ENCODE assay signal across 8 mouse cellular contexts in the genomic region with DNA sequence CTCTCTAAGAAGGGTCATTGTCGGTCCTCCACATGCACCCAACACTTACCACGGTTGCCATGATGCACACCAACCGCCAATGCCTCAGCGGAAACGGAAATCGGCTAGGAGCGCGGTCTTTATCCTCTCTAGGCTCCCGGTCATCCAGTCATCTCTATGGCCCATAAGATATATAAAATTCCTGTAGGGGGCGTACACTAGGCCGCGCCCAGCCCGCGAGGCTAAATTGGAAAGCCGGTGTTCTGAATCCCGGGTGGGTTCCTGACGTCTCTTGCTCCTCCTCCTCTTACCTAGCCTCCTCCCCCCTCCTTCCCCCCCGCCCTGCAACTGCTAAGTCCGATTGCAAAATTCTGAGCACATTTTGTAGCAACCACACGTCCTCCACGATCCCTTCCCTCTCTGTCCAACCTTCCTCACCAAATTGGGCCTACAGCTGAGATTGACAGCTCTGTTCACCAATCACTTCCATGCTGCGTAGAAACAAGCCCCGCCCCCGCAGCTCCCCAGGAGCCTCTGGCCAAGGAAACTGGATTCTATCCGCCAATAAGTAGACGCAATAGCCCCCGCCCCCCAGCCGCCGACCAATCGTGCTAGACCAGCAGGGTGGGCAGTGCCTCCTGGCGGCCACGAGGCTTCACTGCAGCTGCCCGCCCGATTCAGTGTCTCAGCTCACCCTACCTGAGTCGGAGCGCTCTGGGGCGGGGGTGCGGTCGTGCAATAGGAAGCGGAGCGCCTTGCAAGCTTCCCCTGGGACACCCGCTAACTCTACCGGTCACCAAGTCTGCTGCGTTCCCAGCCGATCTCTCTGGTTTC. TPM values are rescaled to one million over a fixed set of nuclear protein-coding genes. Genes with fewer than 3 reads are reported as not detected.
DNase-seq lines count a peak whose midpoint lies in the region; ATAC-seq and TF ChIP-seq lines count a peak whose summit lies in the region.

A gene (plus strand): TSS at position 642 of the 813 bp plus-strand sequence.

- TF ChIP-seq EP300 in lung, postnatal 0 days (IDR thresholded peaks at IDR 0.05) = peak; percentile 81

- H3K27me3 ChIP-seq in hindbrain, embryonic 10.5 days (ENCODE audit: insufficient read depth, poor library complexity, severe bottlenecking) = no peaks in the 10 kb centered on the region
- H3K27me3 ChIP-seq in lung, postnatal 0 days (replicated peaks; ENCODE audit: insufficient read depth, low read length) = no peaks in the 10 kb centered on the region

- peak within 1 kb of the TSS; percentile 64 for H3K9ac ChIP-seq in lung, postnatal 0 days (replicated peaks; ENCODE audit: low read depth)

- DNase-seq in MN1 (ENCODE audit: low spot score) = peak; percentile 99
- DNase-seq in cerebellum, adult 9-10 months = peak; percentile 100
- peak; percentile 100 for DNase-seq in hindbrain, embryonic 10.5 days (ENCODE audit: low spot score)
- peak; percentile 100 for DNase-seq in layer of hippocampus, adult 9-11 months
- peak; percentile 100 for DNase-seq in lung, postnatal 0 days (ENCODE audit: low spot score)
- DNase-seq in ovary, postnatal 14 days (ENCODE audit: low spot score) = peak; percentile 100
- peak; percentile 100 for DNase-seq in thymus, postnatal 14 days

- WGBS in hindbrain, embryonic 10.5 days = under 1% methylated on average over 45 of the region's 45 CpGs
- under 1% methylated on average over 45 of the region's 45 CpGs for WGBS in lung, postnatal 0 days

- TF ChIP-seq CTCF in lung, postnatal 0 days (IDR thresholded peaks at IDR 0.05) = peak; percentile 98

- peaks cover 46% of the 10 kb centered on the region for H3K4me1 ChIP-seq in hindbrain, embryonic 10.5 days (replicated peaks)
- peaks cover 26% of the 10 kb centered on the region; the same call in 1 of the 2 replicates for H3K4me1 ChIP-seq in lung, postnatal 0 days (ENCODE audit: insufficient read depth, low read depth, low read length)

- peaks cover 37% of the 10 kb centered on the region for H3K36me3 ChIP-seq in hindbrain, embryonic 10.5 days
- H3K36me3 ChIP-seq in lung, postnatal 0 days (ENCODE audit: insufficient read depth, low read length) = peaks cover under 1% of the 10 kb centered on the region; the same call in 1 of the 2 replicates

- peak within 1 kb of the TSS; percentile 83 for H3K4me3 ChIP-seq in hindbrain, embryonic 10.5 days
- H3K4me3 ChIP-seq in lung, postnatal 0 days (ENCODE audit: low read depth, low read length) = peak within 1 kb of the TSS; percentile 63

- H3K4me2 ChIP-seq in lung, postnatal 0 days (replicated peaks; ENCODE audit: low read depth, low read length) = peak within 1 kb of the TSS; percentile 86

- peak within 1 kb of the TSS; percentile 94 for H3K27ac ChIP-seq in hindbrain, embryonic 10.5 days
- H3K27ac ChIP-seq in lung, postnatal 0 days (ENCODE audit: low read length) = peak within 1 kb of the TSS; percentile 91

- peak; percentile 90 for ATAC-seq in frontal cortex, adult (ENCODE audit: low TSS enrichment)
- peak; percentile 96 for ATAC-seq in lung, postnatal 0 days

- no peaks in the 10 kb centered on the region for H3K9me3 ChIP-seq in hindbrain, embryonic 10.5 days
- H3K9me3 ChIP-seq in lung, postnatal 0 days (ENCODE audit: low read length) = no peaks in the 10 kb centered on the region

RNA-seq across cellular contexts. Expression of the gene that starts here (rescaled TPM):
- polyA plus RNA-seq in hindbrain, embryonic 10.5 days (2016; fragmentation: Nextera tagmentation; extraction: Ambion mirVana) = 43.2 and 45.7 TPM in 2 replicates
- polyA plus RNA-seq in lung, postnatal 0 days (2015; fragmentation: Nextera tagmentation; extraction: Ambion mirVana) = 19.2 and 19.6 TPM in 2 replicates

Comparison
In these comparisons a context has a peak if more than half of its experiments do, and no peak if none do; other contexts are left out.
1. Peak in every context shown above with its lines: DNase-seq, ATAC-seq, H3K4me3 ChIP-seq and H3K27ac ChIP-seq.